Mouse (Mus musculus): ENCODE measurements at regions not wholly inside any gene's neighbourhood (a gene's known extent, or its start where the extent isn't known, plus 50 kb on each side); places are given as distances from the start of the nearest gene placed in this dataset.

DNA sequence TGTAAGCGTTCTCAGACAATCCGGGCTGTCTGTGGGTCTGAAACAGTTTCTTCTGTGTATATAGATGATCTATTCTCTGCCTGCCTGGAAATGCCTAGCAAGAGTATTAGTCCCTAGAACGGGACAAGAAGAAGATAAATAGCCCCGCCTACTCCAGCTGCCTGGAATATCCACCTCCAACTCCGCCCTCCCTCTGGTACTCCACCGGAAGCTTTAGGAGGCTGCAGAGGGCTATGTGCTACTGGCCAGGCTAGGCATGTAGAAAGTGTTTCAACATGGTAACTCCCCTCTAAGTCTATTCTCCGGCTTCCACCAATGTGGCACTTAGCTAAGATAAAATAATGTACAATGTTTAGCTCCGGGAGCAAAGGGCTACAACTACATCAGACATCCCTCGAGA lies 114.3 kb downstream of the Mycn start:
- TF ChIP-seq CTCF (IDR thresholded peaks at IDR 0.05; ENCODE audit: control insufficient read depth, insufficient read depth, insufficient replicate concordance, low read depth, low read length) (no peak), POLR2A (IDR thresholded peaks at IDR 0.05; ENCODE audit: control insufficient read depth, low read depth, low read length) (no peak)
